Mouse (Mus musculus): Measurements from ENCODE around the gene Gm27179. TPM values are rescaled to one million over a fixed set of nuclear protein-coding genes. Genes with fewer than 3 reads are reported as not detected.
"Not testable (repeated sequence)": the region's sequence is repeated elsewhere in the genome, so short reads cannot be mapped to it uniquely, and the experiment has no call there.

The Gm27179 gene
- not detected for polyA plus RNA-seq (2012; fragmentation: generic; extraction: Trizol)

DNA sequence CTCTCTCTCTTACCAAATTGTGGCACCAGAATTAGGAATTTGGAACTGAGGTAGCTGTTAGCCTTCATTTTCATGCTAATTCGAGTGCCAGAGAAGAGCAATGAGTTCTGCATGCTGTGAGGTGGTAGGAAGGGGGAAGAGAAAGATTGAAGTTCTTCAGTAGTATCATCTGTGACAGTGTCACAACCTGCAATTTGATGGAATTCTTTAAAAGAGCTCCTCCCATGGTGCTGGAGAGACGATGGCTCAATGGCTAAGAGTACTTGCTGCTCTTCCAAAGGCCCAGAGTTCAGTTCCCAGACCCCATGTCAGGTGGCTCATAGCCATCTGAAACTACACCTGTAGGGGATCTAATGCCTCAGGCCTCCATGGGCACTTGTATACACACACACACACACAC is at the start of gene Gm27179:
Gene Gm27179, minus strand, starts transcription at position 101 of the 400 bp plus-strand sequence.
- H3K4me2 ChIP-seq (ENCODE audit: low read depth); H3K79me2 ChIP-seq (ENCODE audit: control insufficient read depth, insufficient read depth); H3K36me3 ChIP-seq (ENCODE audit: control insufficient read depth, insufficient read depth); H3K4me3 ChIP-seq; H3K27me3 ChIP-seq (ENCODE audit: control insufficient read depth, insufficient read depth, insufficient read length); H3ac ChIP-seq (ENCODE audit: control insufficient read depth, insufficient read length): not testable (repeated sequence)

DNA sequence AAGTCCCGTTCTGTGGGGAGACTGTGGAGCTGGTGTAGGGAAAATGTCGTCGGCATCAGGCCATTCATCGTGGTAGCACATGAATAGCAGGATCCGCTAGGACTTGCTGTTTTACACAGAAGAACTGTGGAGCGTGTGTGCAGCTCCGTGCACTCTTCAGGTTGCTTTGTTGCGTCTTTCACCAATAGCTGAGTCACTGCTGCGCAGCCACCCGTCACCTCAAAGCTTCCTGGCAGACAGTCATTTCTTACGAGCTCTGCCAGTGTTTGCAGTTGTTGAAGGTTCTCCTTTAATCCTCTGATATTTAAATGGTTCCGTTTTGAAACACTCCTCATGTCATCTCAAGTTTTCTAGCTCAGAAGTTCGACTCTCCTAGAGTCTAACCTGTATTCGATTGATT is 45.2 kb upstream of the Gm27179 start:
- not testable (repeated sequence) for H3K36me3 ChIP-seq (ENCODE audit: control insufficient read depth, insufficient read depth); H3ac ChIP-seq (ENCODE audit: control insufficient read depth, insufficient read length); H3K27me3 ChIP-seq (ENCODE audit: control insufficient read depth, insufficient read depth, insufficient read length); H3K4me2 ChIP-seq (ENCODE audit: low read depth); H3K4me3 ChIP-seq; H3K79me2 ChIP-seq (ENCODE audit: control insufficient read depth, insufficient read depth)

DNA sequence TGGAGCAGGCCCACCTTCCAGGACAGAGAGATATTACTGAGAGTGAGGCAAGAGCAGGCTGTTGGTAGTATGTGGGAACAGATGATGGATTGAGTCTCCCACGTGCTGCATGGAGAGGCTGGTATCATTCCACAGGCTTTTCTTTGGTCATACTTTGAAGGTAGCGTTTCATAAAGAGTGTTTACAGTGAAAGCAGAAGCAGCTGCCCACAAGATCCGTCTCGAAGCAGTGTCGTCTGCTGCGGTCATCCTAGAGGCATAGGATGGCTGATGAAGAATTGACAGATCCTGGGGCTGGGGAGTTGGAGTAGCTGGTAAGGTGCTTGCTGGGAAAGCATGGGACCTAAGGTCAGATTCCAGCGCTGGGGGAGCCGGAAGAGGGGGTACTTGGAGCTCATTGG is 44.5 kb upstream of the Gm27179 start:
- H3K36me3 ChIP-seq (ENCODE audit: control insufficient read depth, insufficient read depth); H3K4me2 ChIP-seq (ENCODE audit: low read depth); H3K79me2 ChIP-seq (ENCODE audit: control insufficient read depth, insufficient read depth); H3ac ChIP-seq (ENCODE audit: control insufficient read depth, insufficient read length); H3K4me3 ChIP-seq; H3K27me3 ChIP-seq (ENCODE audit: control insufficient read depth, insufficient read depth, insufficient read length): not testable (repeated sequence)

DNA sequence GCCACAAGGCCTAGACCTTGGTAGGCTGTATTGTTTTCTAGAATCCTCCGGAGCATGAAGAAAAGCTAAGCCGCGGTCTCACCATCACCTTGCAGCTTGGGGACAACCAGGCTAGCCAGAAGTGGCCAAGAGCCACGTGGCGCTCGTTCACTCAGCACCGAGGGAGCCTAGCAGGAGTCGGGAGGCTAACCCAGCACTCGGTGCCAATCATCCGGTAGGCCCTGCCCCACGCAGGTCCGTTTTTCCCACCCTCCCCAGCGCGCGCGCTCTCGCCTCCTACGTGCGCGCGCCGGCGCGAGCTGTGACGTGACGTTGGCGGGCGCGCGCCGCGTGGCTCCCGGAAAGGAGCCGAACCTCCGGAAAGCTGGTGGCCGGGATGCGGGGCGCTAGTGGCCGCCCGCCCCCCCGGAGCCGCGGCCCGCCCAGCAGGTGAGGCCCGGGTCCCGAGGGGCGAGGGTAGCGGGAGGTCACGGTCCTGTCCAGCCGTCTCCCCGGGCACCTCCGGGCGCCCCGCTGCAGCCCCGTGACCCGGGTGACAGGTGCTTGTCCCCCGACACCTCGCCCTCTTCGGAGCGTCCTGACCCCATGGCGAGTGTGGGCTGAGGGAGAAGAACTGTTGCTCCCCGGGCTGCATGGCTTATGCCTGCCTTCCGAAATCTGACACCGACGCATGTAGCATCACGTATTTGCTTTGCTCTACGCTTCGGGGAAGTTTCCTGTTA is 42.9 kb upstream of the Gm27179 start, which contains the start of gene Entpd4b:
Gene Entpd4b, plus strand, starts transcription at position 315 of the 722 bp plus-strand sequence.
- not testable (repeated sequence) for H3K36me3 ChIP-seq (ENCODE audit: control insufficient read depth, insufficient read depth); H3K79me2 ChIP-seq (ENCODE audit: control insufficient read depth, insufficient read depth); H3K4me3 ChIP-seq; H3K27me3 ChIP-seq (ENCODE audit: control insufficient read depth, insufficient read depth, insufficient read length); H3K4me2 ChIP-seq (ENCODE audit: low read depth); H3ac ChIP-seq (ENCODE audit: control insufficient read depth, insufficient read length)

DNA sequence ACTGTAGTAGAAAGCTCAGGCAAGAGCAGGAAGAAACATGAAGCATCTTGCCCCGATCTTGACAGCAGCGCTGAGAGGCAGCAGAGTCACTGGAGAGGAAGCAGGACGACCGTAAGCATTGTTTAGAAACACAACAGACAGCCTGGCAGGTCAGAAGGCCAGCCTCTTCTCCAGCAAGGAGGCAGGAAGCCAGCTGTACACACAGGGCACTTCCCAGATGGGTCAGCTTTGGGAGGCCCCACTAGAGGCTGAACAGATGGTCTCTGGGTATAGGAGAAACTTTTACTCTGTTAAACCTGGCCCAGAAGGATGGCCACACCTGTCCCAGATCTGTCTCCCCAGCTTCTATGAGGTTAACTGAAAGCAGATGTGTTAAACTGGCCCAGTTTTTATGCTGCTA is 35.0 kb upstream of the Gm27179 start:
- not testable (repeated sequence) for H3K79me2 ChIP-seq (ENCODE audit: control insufficient read depth, insufficient read depth); H3K36me3 ChIP-seq (ENCODE audit: control insufficient read depth, insufficient read depth); H3K4me3 ChIP-seq; H3ac ChIP-seq (ENCODE audit: control insufficient read depth, insufficient read length); H3K4me2 ChIP-seq (ENCODE audit: low read depth); H3K27me3 ChIP-seq (ENCODE audit: control insufficient read depth, insufficient read depth, insufficient read length)

DNA sequence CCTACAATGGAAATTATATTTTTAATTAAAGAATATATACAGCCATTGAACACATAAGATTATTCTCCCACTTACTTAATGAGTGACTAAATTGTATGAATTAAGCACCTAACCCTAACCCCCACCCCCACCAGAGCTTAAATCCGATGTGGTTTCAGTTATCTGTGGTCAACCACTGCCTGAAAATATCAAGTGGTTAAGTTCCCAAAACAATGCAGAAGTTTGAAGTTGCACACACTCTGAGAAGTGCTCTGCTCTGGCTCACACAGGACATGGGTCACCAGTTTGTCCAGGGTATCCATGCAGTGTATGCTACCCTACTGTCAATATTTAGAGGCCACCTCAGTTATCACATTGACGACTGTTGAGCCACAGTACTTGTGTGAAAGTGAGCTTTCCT is 32.7 kb upstream of the Gm27179 start:
- H3K4me3 ChIP-seq; H3K36me3 ChIP-seq (ENCODE audit: control insufficient read depth, insufficient read depth); H3ac ChIP-seq (ENCODE audit: control insufficient read depth, insufficient read length); H3K27me3 ChIP-seq (ENCODE audit: control insufficient read depth, insufficient read depth, insufficient read length); H3K4me2 ChIP-seq (ENCODE audit: low read depth); H3K79me2 ChIP-seq (ENCODE audit: control insufficient read depth, insufficient read depth): not testable (repeated sequence)

DNA sequence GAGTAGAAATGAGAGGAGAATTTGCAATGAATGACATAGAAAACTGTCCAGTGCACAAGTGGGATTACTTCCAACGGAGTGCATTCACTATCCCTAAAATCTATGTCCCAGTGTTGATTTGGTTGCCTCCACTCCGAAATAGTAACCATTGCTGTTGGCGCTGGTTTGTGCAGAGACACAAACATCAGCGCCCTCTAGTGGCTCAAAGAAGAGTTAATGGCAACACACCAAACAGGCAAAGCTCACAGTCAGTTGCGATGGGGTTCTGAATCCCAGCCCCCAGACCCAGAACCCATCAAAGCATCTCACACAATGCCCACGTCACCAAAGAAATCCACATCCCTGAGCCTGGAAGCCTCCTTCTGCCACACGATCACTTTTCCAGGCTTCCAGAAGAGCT is 31.7 kb upstream of the Gm27179 start:
- not testable (repeated sequence) for H3K27me3 ChIP-seq (ENCODE audit: control insufficient read depth, insufficient read depth, insufficient read length); H3K4me3 ChIP-seq; H3K4me2 ChIP-seq (ENCODE audit: low read depth); H3K36me3 ChIP-seq (ENCODE audit: control insufficient read depth, insufficient read depth); H3ac ChIP-seq (ENCODE audit: control insufficient read depth, insufficient read length); H3K79me2 ChIP-seq (ENCODE audit: control insufficient read depth, insufficient read depth)

DNA sequence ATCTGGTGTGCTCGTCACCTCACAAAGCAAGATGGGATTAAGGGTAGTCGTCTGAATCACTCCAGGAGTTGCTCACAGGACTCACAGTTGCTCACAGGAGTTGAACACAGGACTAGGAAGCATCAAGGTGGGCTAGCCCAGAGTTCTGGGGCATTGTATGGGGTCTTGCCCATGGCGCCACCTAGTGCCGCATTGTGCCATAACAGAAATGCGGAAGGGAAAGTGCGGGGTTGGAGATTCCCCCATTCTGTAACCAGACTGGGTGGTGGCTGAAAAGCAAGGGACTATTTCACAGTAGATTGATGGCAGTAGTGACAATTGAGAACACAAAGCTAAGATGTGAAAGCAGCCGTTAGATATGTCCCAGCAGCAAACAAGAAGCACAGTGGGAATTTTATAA is 30.3 kb upstream of the Gm27179 start:
- not testable (repeated sequence) for H3K79me2 ChIP-seq (ENCODE audit: control insufficient read depth, insufficient read depth); H3K4me3 ChIP-seq; H3K27me3 ChIP-seq (ENCODE audit: control insufficient read depth, insufficient read depth, insufficient read length); H3K4me2 ChIP-seq (ENCODE audit: low read depth); H3K36me3 ChIP-seq (ENCODE audit: control insufficient read depth, insufficient read depth); H3ac ChIP-seq (ENCODE audit: control insufficient read depth, insufficient read length)

DNA sequence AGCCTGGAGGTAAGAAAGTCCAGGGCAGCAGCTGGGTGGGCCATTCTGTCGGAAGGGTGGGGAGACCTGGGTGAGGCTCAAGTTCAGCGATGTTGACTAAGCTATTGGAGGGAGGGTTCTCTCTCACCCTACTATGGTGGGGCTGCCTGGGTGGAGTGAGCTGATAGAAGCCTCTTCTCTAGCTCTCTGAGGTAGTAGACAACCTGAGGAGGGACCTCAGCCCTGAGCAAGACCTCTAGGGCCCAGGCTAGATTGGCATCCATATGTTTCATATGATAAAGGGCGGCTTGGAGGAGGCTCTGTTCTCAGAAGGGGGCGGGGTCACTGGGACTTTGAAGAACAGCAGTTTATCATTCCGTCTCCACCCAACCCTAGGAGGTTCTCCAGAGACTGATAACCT is 27.8 kb upstream of the Gm27179 start:
- not testable (repeated sequence) for H3K4me3 ChIP-seq; H3ac ChIP-seq (ENCODE audit: control insufficient read depth, insufficient read length); H3K79me2 ChIP-seq (ENCODE audit: control insufficient read depth, insufficient read depth); H3K4me2 ChIP-seq (ENCODE audit: low read depth); H3K36me3 ChIP-seq (ENCODE audit: control insufficient read depth, insufficient read depth); H3K27me3 ChIP-seq (ENCODE audit: control insufficient read depth, insufficient read depth, insufficient read length)

DNA sequence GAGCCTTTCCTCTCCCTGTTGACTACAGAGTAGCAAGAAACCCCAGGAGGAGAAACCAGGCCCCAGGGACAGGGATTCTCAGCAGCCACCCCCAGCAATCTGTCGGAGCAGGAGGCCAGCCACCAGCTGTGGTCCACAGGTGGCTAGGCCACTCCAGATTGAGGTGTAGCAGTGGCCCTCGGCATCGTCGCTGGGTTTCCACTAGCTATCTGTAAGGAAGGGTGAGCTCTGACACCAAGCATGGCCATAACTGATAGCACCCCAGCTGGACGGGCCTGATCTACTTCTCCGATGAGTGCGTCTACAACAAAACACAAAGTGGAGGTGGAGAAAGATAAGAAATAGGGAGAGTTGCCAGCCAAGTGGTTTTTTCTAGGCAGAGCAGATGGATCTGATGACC is 24.2 kb upstream of the Gm27179 start:
- H3K4me2 ChIP-seq (ENCODE audit: low read depth); H3K36me3 ChIP-seq (ENCODE audit: control insufficient read depth, insufficient read depth); H3K79me2 ChIP-seq (ENCODE audit: control insufficient read depth, insufficient read depth); H3K4me3 ChIP-seq; H3ac ChIP-seq (ENCODE audit: control insufficient read depth, insufficient read length); H3K27me3 ChIP-seq (ENCODE audit: control insufficient read depth, insufficient read depth, insufficient read length): not testable (repeated sequence)

DNA sequence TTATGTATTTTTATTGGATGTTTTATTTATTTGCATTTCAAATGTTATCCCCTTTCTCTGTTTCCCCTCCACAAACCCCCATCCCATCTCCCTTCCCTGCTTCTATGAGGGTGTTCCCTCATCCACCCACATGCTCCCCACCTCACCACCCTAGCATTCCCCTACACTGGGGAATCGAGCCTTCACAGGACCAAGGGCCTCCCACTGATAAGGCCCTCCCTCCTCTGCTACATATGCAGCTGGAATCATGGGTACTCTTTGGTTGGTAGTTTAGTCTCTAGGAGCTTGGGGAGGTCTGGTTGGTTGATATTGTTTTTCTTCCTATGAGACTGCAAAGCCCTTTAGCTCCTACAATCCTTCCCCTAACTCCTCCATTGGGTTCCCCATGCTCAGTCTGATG is 13.9 kb upstream of the Gm27179 start:
- H3K4me3 ChIP-seq; H3K4me2 ChIP-seq (ENCODE audit: low read depth); H3ac ChIP-seq (ENCODE audit: control insufficient read depth, insufficient read length); H3K36me3 ChIP-seq (ENCODE audit: control insufficient read depth, insufficient read depth); H3K27me3 ChIP-seq (ENCODE audit: control insufficient read depth, insufficient read depth, insufficient read length); H3K79me2 ChIP-seq (ENCODE audit: control insufficient read depth, insufficient read depth): not testable (repeated sequence)

DNA sequence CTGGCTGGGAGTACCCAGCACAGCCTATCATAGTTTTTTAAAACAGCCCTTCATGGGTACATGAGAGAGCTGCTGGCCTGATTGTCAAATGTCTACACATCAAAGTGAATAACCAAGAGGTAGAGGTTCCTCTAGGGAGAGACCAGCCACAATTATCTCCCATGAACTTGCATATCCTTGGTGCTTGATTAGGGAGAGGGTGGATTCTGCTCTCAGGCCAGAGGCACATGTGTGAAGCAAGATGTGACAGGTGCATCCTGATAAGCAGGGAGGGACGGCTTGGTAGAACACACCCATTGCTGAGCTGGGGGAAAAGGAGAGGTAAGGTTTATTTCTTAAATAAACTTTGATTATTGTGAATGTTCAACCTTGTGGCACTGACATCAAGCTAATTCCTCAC is 10.7 kb upstream of the Gm27179 start:
- H3K36me3 ChIP-seq (ENCODE audit: control insufficient read depth, insufficient read depth); H3K27me3 ChIP-seq (ENCODE audit: control insufficient read depth, insufficient read depth, insufficient read length); H3K4me3 ChIP-seq; H3K79me2 ChIP-seq (ENCODE audit: control insufficient read depth, insufficient read depth); H3ac ChIP-seq (ENCODE audit: control insufficient read depth, insufficient read length); H3K4me2 ChIP-seq (ENCODE audit: low read depth): not testable (repeated sequence)

DNA sequence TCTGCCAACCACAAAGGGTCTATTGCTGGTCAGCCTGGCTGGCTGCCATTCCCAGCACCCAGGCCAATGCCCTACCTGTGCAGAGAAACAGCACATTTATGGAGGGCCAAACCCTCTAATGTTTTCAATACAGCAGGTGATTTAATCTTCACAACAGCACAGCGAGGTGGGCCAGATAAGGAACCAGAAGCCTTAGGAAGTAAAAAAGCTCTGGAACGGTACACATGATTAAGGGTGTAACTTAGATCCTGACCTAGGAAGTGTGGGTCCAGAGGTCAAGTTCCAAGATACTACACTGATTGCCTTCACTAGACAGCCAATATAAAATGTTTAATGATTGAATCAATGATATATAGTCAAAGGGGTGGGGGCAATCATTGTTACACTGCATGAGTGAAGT is 8.5 kb upstream of the Gm27179 start:
- H3K4me2 ChIP-seq (ENCODE audit: low read depth); H3ac ChIP-seq (ENCODE audit: control insufficient read depth, insufficient read length); H3K79me2 ChIP-seq (ENCODE audit: control insufficient read depth, insufficient read depth): not testable (repeated sequence)

More for the DNA sequence above, 8.5 kb upstream of the Gm27179 start:
- H3K27me3 ChIP-seq (ENCODE audit: control insufficient read depth, insufficient read depth, insufficient read length); H3K4me3 ChIP-seq; H3K36me3 ChIP-seq (ENCODE audit: control insufficient read depth, insufficient read depth): not testable (repeated sequence)

Measured in myocyte (in vitro differentiated cells).